Mouse (Mus musculus) heart, postnatal 0 days (tissue): Measurements from ENCODE around the gene Trim43b.
"Not testable (repeated sequence)": the region's sequence is repeated elsewhere in the genome, so short reads cannot be mapped to it uniquely, and the experiment has no call there.

Experiments
- CTCF ChIP-seq: IDR thresholded peaks from 2 replicates; pipeline ENCODE4 v1.5.1; 2016; ENCODE audit warnings: antibody characterized with exemption, control low read depth, low read depth
- EP300 ChIP-seq: IDR thresholded peaks from 2 replicates; pipeline ENCODE4 v1.6.1; 2016; ENCODE audit warnings: antibody characterized with exemption, low read depth

- TF ChIP-seq CTCF, EP300: not testable (repeated sequence)
Observed at GRCm38 (mm10) chr9:89086746-89087145, 5.9 kb downstream of the Trim43b start.
